Mouse (Mus musculus) lung, postnatal 0 days (tissue): ENCODE measurements at regions not wholly inside any gene's neighbourhood (a gene's known extent, or its start where the extent isn't known, plus 50 kb on each side); places are given as distances from the start of the nearest gene placed in this dataset.

Experiments
- CTCF ChIP-seq: IDR thresholded peaks from 2 replicates; pipeline ENCODE4 v1.5.1; 2016; ENCODE audit warnings: antibody characterized with exemption, mild to moderate bottlenecking
- EP300 ChIP-seq: IDR thresholded peaks from 2 replicates; pipeline ENCODE4 v1.6.1; 2016; ENCODE audit warnings: antibody characterized with exemption, mild to moderate bottlenecking, control low read depth

GRCm38 (mm10) chr17:4296521-4297155, 600.6 kb upstream of the Nox3 start:
- TF ChIP-seq CTCF (no peak), EP300 (peak; percentile 67)
